13 mouse cellular contexts compared by ENCODE assay signal in genomic region chr3:83155600-83155999, GRCm38 (mm10). TPM values are rescaled to one million over a fixed set of nuclear protein-coding genes. Genes with fewer than 3 reads are reported as not detected.
DNase-seq lines count a peak whose midpoint lies in the region; ATAC-seq and TF ChIP-seq lines count a peak whose summit lies in the region.
"Had no signal": no experiment of that assay in that cellular context is flagged by ENCODE, and none has a peak within 500 bp of the region (broad histone marks: within the 10 kb centered on the region; RNA-seq: fewer than 3 reads in every experiment).

No protein-coding gene starts in this region.

- no peaks in the 10 kb centered on the region for H3K9me3 ChIP-seq in forebrain, postnatal 0 days (ENCODE audit: low read length)
- no peaks in the 10 kb centered on the region for H3K9me3 ChIP-seq in forebrain, embryonic 10.5 days
- H3K9me3 ChIP-seq in kidney, embryonic 14.5 days (ENCODE audit: control insufficient read depth, low read length): no peaks in the 10 kb centered on the region
- no peaks in the 10 kb centered on the region for H3K9me3 ChIP-seq in lung, embryonic 16.5 days (ENCODE audit: control insufficient read depth, low read length)
- H3K9me3 ChIP-seq: embryonic facial prominence, embryonic 13.5 days; limb, embryonic 13.5 days; midbrain, embryonic 12.5 days had no signal

- no peak overlapping the region for H3K4me2 ChIP-seq in forebrain, postnatal 0 days (ENCODE audit: low read depth)
- no peak overlapping the region for H3K4me2 ChIP-seq in kidney, embryonic 14.5 days (replicated peaks; ENCODE audit: low read depth, low read length)
- no peak overlapping the region for H3K4me2 ChIP-seq in lung, embryonic 16.5 days (ENCODE audit: low read depth, low read length)
- H3K4me2 ChIP-seq: embryonic facial prominence, embryonic 13.5 days; limb, embryonic 13.5 days; midbrain, embryonic 12.5 days had no signal

- WGBS in forebrain, postnatal 0 days: 19% methylated on average over 4 of the region's 4 CpGs
- 76% methylated on average over 4 of the region's 4 CpGs for WGBS in forebrain, embryonic 10.5 days
- 45% methylated on average over 4 of the region's 4 CpGs for WGBS in kidney, embryonic 14.5 days
- WGBS in lung, embryonic 16.5 days: 11% methylated on average over 4 of the region's 4 CpGs

- in situ Hi-C loops in Patski (cut with MboI; ENCODE audit: low pct_unique_long_range_greater_than_20kb): no loop called here

- no peaks in the 10 kb centered on the region for H3K36me3 ChIP-seq in forebrain, postnatal 0 days (ENCODE audit: insufficient read depth)
- H3K36me3 ChIP-seq in forebrain, embryonic 10.5 days (replicated peaks): no peaks in the 10 kb centered on the region
- no peaks in the 10 kb centered on the region for H3K36me3 ChIP-seq in kidney, embryonic 14.5 days (ENCODE audit: control insufficient read depth, insufficient read depth, low read length)
- no peaks in the 10 kb centered on the region for H3K36me3 ChIP-seq in lung, embryonic 16.5 days (ENCODE audit: control insufficient read depth, insufficient read depth, low read length)
- H3K36me3 ChIP-seq: embryonic facial prominence, embryonic 13.5 days; limb, embryonic 13.5 days; midbrain, embryonic 12.5 days had no signal

- no peaks in the 10 kb centered on the region for H3K27me3 ChIP-seq in forebrain, postnatal 0 days (ENCODE audit: insufficient read depth, low read length)
- H3K27me3 ChIP-seq in forebrain, embryonic 10.5 days (ENCODE audit: poor library complexity, severe bottlenecking): no peaks in the 10 kb centered on the region
- H3K27me3 ChIP-seq in kidney, embryonic 14.5 days (ENCODE audit: control insufficient read depth, insufficient read depth, low read length): no peaks in the 10 kb centered on the region
- H3K27me3 ChIP-seq in Patski: peaks cover 8% of the 10 kb centered on the region
- no peaks in the 10 kb centered on the region for H3K27me3 ChIP-seq in lung, embryonic 16.5 days (ENCODE audit: control insufficient read depth, insufficient read depth, low read depth, low read length)
- H3K27me3 ChIP-seq: embryonic facial prominence, embryonic 13.5 days; limb, embryonic 13.5 days; midbrain, embryonic 12.5 days had no signal

- no peak overlapping the region for H3K4me3 ChIP-seq in forebrain, postnatal 0 days (ENCODE audit: low read depth, low read length)
- no peak overlapping the region for H3K4me3 ChIP-seq in forebrain, embryonic 10.5 days
- H3K4me3 ChIP-seq in kidney, embryonic 14.5 days (ENCODE audit: low read length): no peak overlapping the region
- H3K4me3 ChIP-seq in lung, embryonic 16.5 days (ENCODE audit: low read length): no peak overlapping the region
- H3K4me3 ChIP-seq: embryonic facial prominence, embryonic 13.5 days; limb, embryonic 13.5 days; midbrain, embryonic 12.5 days had no signal

- DNase-seq in forebrain, postnatal 0 days: peak; percentile 21
- DNase-seq in forebrain, embryonic 10.5 days (ENCODE audit: extremely low spot score, low spot score): no peak
- DNase-seq in kidney, adult 9 months: peak; percentile 42
- peak; percentile 58 for DNase-seq in Patski (ENCODE audit: low read depth, low spot score)
- DNase-seq in urinary bladder, postnatal 4 days (ENCODE audit: low spot score in 2 of 2): no peak
- DNase-seq: cerebellum, adult 9-10 months had no signal

- POLR2A ChIA-PET in Patski (lab: Charles Lee): interaction anchor here (0.7 kb wide), 1 partner anchor 124 kb away, joined by 6 read pairs; no protein-coding TSS in a partner anchor

- H3K9ac ChIP-seq in forebrain, postnatal 0 days: no peak overlapping the region
- H3K9ac ChIP-seq in kidney, embryonic 14.5 days (ENCODE audit: low read depth, low read length): no peak overlapping the region
- H3K9ac ChIP-seq in lung, embryonic 16.5 days (ENCODE audit: low read length): no peak overlapping the region
- H3K9ac ChIP-seq: embryonic facial prominence, embryonic 13.5 days; limb, embryonic 13.5 days; midbrain, embryonic 12.5 days had no signal

- CTCF ChIA-PET in Patski (lab: Charles Lee): interaction anchor here (1.1 to 1.8 kb wide), 3 partner anchors 13 to 156 kb away, joined by 3 to 6 read pairs (median 4); no protein-coding TSS in a partner anchor

- TF ChIP-seq CTCF in forebrain, postnatal 0 days (IDR thresholded peaks at IDR 0.05; ENCODE audit: low read depth): no peak
- no peak for TF ChIP-seq CTCF in Patski (IDR thresholded peaks at IDR 0.05)

- no peaks in the 10 kb centered on the region for H3K4me1 ChIP-seq in forebrain, postnatal 0 days (ENCODE audit: insufficient read depth)
- 0 out of 2 replicates have a peak, but pooled peaks cover 5% of the 10 kb centered on the region for H3K4me1 ChIP-seq in forebrain, embryonic 10.5 days
- no peaks in the 10 kb centered on the region for H3K4me1 ChIP-seq in kidney, embryonic 14.5 days (ENCODE audit: control insufficient read depth, insufficient read depth, low read length)
- peaks cover 7% of the 10 kb centered on the region; the same call in 1 of the 2 replicates for H3K4me1 ChIP-seq in lung, embryonic 16.5 days (replicated peaks; ENCODE audit: control insufficient read depth, insufficient read depth, low read length)

- no peak overlapping the region for H3K27ac ChIP-seq in forebrain, postnatal 0 days (ENCODE audit: low read depth, low read length)
- no peak overlapping the region for H3K27ac ChIP-seq in forebrain, embryonic 10.5 days
- no peak overlapping the region for H3K27ac ChIP-seq in kidney, embryonic 14.5 days (ENCODE audit: low read depth, low read length)
- H3K27ac ChIP-seq in lung, embryonic 16.5 days (ENCODE audit: low read length): peak overlapping the region; percentile 21; the same call in 1 of the 2 replicates
- H3K27ac ChIP-seq: embryonic facial prominence, embryonic 13.5 days; limb, embryonic 13.5 days; midbrain, embryonic 12.5 days had no signal

- ATAC-seq in forebrain, postnatal 0 days: no peak; the same call in 1 of the 2 replicates
- no peak for ATAC-seq in kidney, embryonic 14.5 days (ENCODE audit: low FRiP score, low TSS enrichment)
- peak; percentile 60 for ATAC-seq in Patski
- ATAC-seq in lung, embryonic 16.5 days (ENCODE audit: low read depth): peak; percentile 93
- ATAC-seq in megakaryocyte-erythroid progenitor cell, adult 5-6 weeks (replicated peaks; ENCODE audit: low FRiP score, low TSS enrichment, poor library complexity, severe bottlenecking): no peak

RNA-seq across cellular contexts. Expression of gene Dchs2, which starts 27.9 kb away (rescaled TPM):
- total RNA-seq in forebrain, postnatal 0 days (2014; rRNA removed): 5.8 and 8.5 TPM in 2 replicates
- 0.29 and 0.48 TPM in 2 replicates for polyA plus RNA-seq in forebrain, postnatal 0 days (2015; fragmentation: Nextera tagmentation; extraction: Ambion mirVana)
- not detected in 2 replicates for polyA plus RNA-seq in forebrain, embryonic 10.5 days (2016; fragmentation: Nextera tagmentation; extraction: Ambion mirVana)
- polyA plus RNA-seq in kidney, embryonic 14.5 days (2014; fragmentation: Nextera tagmentation; extraction: Ambion mirVana): 0.17 and 0.28 TPM in 2 replicates
- 0.12 TPM for polyA plus RNA-seq in Patski (2021)
- polyA plus RNA-seq in lung, embryonic 16.5 days (2015; fragmentation: Nextera tagmentation; extraction: Ambion mirVana): 0.09 and 0.21 TPM in 2 replicates
- not detected in 2 replicates for total RNA-seq in megakaryocyte-erythroid progenitor cell, adult 5-6 weeks (2014; fragmentation: Nextera tagmentation)
- total RNA-seq in megakaryocyte-erythroid progenitor cell, adult 5-6 weeks (2017): not detected in 2 replicates
- total RNA-seq: MEL had no signal

Comparison
In these comparisons a context has a peak if more than half of its experiments do, and no peak if none do; other contexts are left out.
1. DNase-seq: peak in forebrain, postnatal 0 days (single experiment), kidney, adult 9 months (single experiment) and Patski (single experiment); none in forebrain, embryonic 10.5 days (single experiment) and urinary bladder, postnatal 4 days (0 of 2).
2. ATAC-seq: peak in Patski (single experiment) and lung, embryonic 16.5 days (single experiment); none in forebrain, postnatal 0 days (single experiment), kidney, embryonic 14.5 days (single experiment) and megakaryocyte-erythroid progenitor cell, adult 5-6 weeks (single experiment).